Mouse (Mus musculus) heart, embryonic 14.5 days (tissue): ENCODE measurements at regions not wholly inside any gene's neighbourhood (a gene's known extent, or its start where the extent isn't known, plus 50 kb on each side); places are given as distances from the start of the nearest gene placed in this dataset.

ENCODE experiments used
- ATAC-seq: fragments of 200-750 bp; cut with Nextera tagmentation; 2 replicates; pipeline ENCODE4 v1.8.0; 2017; ENCODE audit warnings: low read depth, moderate TSS enrichment; ENCODE audit not compliant: insufficient number of reproducible peaks, insufficient read depth, low FRiP score
- H3K27ac ChIP-seq, 2 experiments: fragments of 200-500 bp in 1 of 2; fragments of 300-500 bp in 1 of 2; sonication (generic) in 1 of 2; replicated peaks in 1 of 2; 2 replicates each; pipeline ENCODE4 v1.5.1; 2012 to 2014; ENCODE audit warnings: low read depth in 2 of 2, low read length in 2 of 2, control low read depth in 1 of 2, mild to moderate bottlenecking in 1 of 2, mixed read lengths in 1 of 2; ENCODE audit not compliant: control insufficient read depth in 1 of 2, insufficient read depth in 1 of 2
- H3K27me3 ChIP-seq: fragments of 300-500 bp; sonication (generic); 2 replicates; pipeline ENCODE4 v1.6.1; 2014; ENCODE audit warnings: mild to moderate bottlenecking, low read length, control low read depth; ENCODE audit not compliant: control insufficient read depth, insufficient read depth
- H3K36me3 ChIP-seq: fragments of 300-500 bp; sonication (generic); 2 replicates; pipeline ENCODE4 v1.6.1; 2014; ENCODE audit warnings: mild to moderate bottlenecking, control low read depth, low read length, mixed read lengths; ENCODE audit not compliant: control insufficient read depth, insufficient read depth
- H3K4me1 ChIP-seq, 2 experiments: fragments of 200-500 bp in 1 of 2; fragments of 300-500 bp in 1 of 2; sonication (generic) in 1 of 2; 2 replicates each; pipeline ENCODE4 v1.6.1; 2012 to 2014; ENCODE audit warnings: low read length in 2 of 2, control low read depth in 1 of 2, mixed read lengths in 1 of 2; ENCODE audit not compliant: control insufficient read depth in 2 of 2, insufficient read depth in 2 of 2
- H3K4me2 ChIP-seq: fragments of 300-500 bp; sonication (generic); 2 replicates; pipeline ENCODE4 v1.6.1; 2014; ENCODE audit warnings: mild to moderate bottlenecking, low read length
- H3K4me3 ChIP-seq, 2 experiments: fragments of 200-500 bp in 1 of 2; fragments of 300-500 bp in 1 of 2; sonication (generic) in 1 of 2; 2 replicates each; pipeline ENCODE4 v1.5.1; 2012 to 2014; ENCODE audit warnings: low read length in 2 of 2, mild to moderate bottlenecking in 2 of 2, control low read depth in 1 of 2, low read depth in 1 of 2, moderate library complexity in 1 of 2; ENCODE audit not compliant: control insufficient read depth in 1 of 2, insufficient read depth in 1 of 2
- H3K9ac ChIP-seq: fragments of 300-500 bp; sonication (generic); 2 replicates; pipeline ENCODE4 v1.6.1; 2014; ENCODE audit warnings: mild to moderate bottlenecking, low read length
- H3K9me3 ChIP-seq: fragments of 300-500 bp; sonication (generic); 2 replicates; pipeline ENCODE4 v1.6.1; 2016; ENCODE audit warnings: low read length, control low read depth; ENCODE audit not compliant: control insufficient read depth
- WGBS: fragments of 180-500 bp; shearing (Covaris S2); extraction: QIAGEN DNeasy Blood & Tissue Kit; methylation state at CpG from one replicate; pipeline ENCODE4 v1.1.7; 2014; 5-methylcytosine and 5-hydroxymethylcytosine counted together

DNA sequence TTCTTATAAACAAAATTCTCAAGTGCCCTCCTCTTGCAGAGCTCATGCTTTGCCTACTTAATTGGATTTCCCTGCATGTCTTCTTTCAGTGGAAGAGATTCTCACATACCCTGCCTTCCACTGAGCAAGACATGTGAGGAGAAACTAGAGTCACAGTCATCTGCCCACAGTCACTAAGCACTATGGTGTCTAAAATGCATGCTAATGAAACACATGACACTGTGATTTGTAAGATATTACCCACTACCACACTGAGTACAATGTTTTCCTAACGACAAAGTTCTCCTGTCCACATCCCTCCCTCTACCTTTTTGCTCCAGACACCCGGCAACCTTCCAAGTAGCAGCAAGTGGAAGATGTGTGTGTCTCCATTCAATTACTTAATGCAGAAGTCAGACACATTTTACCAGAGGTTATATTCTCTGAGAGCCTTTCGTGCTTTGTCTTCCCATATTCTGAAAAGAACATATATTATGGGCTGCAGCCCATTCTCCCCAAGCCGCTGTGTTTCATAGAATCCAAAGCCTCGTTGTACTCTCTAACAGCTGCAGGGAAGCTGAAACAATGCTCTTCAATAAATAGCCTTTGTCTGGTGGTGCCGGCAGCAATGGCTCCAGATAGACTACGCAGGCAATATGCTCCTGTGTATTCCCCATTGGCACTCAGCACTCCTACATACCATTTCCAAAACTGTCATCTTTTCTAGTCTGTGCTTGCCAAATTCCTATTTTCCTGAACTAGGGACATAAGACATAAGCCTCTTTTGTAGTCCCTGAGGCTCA lies 670.7 kb downstream of the Poteg start:
- 72% methylated on average over 7 of the region's 7 CpGs for WGBS
- Histone ChIP-seq H3K27ac (no peak overlapping the region), H3K4me1 (no peaks in the 10 kb centered on the region), H3K9ac (no peak overlapping the region), H3K27me3 (no peaks in the 10 kb centered on the region), H3K36me3 (no peaks in the 10 kb centered on the region), H3K4me2 (no peak overlapping the region), H3K4me3 (no peak overlapping the region), H3K9me3 (no peaks in the 10 kb centered on the region)
- ATAC-seq: no peak

DNA sequence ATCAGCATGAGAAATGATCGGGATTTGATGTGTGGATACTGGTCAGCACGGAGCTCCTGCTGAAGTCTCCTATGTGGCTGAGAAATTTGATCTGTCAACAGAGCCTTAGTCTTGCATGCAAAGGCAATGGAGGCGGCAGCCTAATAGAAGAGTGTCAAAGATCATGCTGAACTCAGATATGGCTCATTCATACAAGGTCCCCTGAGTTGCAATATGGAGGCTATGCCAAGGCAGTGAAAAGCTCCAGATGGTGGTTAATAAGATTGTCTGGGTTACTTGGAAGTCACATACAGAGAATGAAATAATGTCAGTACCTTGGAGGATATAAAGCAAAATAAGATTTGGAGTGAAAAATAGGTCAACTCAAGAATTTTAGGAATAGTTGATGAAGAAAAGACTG lies 677.6 kb downstream of the Poteg start:
- Histone ChIP-seq H3K4me2 (no peak overlapping the region), H3K36me3 (no peaks in the 10 kb centered on the region), H3K27me3 (no peaks in the 10 kb centered on the region), H3K9ac (no peak overlapping the region), H3K4me3 (no peak overlapping the region), H3K4me1 (no peaks in the 10 kb centered on the region), H3K9me3 (no peaks in the 10 kb centered on the region), H3K27ac (no peak overlapping the region)
- no peak for ATAC-seq
- WGBS: 62% methylated on average over 3 of the region's 3 CpGs

DNA sequence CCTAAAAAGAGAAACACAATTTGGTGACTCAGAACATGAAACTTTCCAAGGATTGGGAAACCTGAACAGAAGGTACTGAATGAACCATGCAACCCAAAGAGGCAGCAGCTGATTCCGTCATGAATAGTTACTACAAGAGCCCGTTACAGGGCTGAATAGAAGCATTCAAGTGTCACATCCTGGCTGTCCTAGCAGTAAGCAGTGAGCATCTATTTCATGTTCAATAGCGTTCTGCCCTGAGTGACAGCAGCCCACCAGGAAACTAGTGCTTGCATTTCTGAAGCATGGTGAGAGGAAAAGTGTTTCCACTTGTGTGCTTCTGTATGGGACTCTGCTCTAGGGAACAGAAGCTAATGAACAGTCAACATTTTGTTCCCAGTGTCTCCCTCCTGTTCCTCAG lies 694.4 kb downstream of the Poteg start:
- H3K4me2 ChIP-seq: no peak overlapping the region
- H3K27ac ChIP-seq: no peak overlapping the region
- H3K4me1 ChIP-seq: no peaks in the 10 kb centered on the region
- H3K27me3 ChIP-seq: no peaks in the 10 kb centered on the region
- H3K4me3 ChIP-seq: no peak overlapping the region
- no peak overlapping the region for H3K9ac ChIP-seq
- no peak for ATAC-seq
- H3K36me3 ChIP-seq: no peaks in the 10 kb centered on the region
- H3K9me3 ChIP-seq: no peaks in the 10 kb centered on the region
- whole genome bisulfite sequencing: 66% methylated on average over 3 of the region's 3 CpGs

DNA sequence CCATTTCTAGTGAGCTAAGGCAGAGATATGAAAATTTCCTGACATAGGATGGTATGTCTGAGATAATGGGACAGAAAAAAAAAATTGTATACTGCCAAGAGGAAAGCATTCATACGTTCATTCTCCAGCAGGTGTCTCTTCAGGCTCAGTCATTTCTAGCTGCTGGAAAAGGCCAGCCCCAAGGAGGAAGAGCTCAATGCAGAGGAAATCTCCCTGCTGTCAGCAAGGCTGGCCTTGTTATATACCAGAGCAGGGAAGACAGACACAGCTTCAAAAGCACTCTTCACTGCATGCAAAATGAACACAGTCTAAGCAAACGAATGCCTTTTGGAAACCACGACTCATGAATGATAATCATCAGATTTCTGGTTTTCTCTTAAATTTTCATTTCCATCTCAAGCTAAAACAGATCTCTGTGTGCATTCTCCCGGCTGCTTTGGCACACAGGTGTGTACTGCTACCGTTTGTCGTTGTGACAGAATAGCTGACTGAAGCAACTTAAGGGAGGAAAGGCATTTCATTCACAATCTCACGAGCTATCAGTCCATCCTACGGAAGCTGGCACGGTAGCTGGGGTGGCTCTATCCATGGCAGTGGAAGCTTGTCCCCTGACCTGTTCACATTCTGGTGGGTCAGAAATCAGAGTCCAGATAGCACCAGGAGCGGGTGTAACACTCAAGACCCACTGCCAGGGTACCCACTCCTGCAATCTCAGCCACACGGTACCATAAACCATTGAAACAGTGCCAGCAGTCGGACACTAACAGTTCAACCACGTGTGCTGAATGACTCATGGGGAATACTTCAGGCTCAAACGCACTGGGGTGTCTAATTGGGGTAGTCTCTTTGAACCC lies 701.4 kb downstream of the Poteg start:
- H3K4me3 ChIP-seq: no peak overlapping the region
- ATAC-seq: peak; percentile 77; the same call in 1 of the 2 replicates
- peaks cover 0 to 4% of the 10 kb centered on the region in 2 experiments; a peak in 1 of 4 replicates for H3K4me1 ChIP-seq
- no peaks in the 10 kb centered on the region for H3K36me3 ChIP-seq
- H3K27ac ChIP-seq: no peak overlapping the region
- 40% methylated on average over 14 of the region's 14 CpGs for WGBS
- no peaks in the 10 kb centered on the region for H3K9me3 ChIP-seq
- no peak overlapping the region for H3K4me2 ChIP-seq
- H3K9ac ChIP-seq: no peak overlapping the region
- H3K27me3 ChIP-seq: no peaks in the 10 kb centered on the region

DNA sequence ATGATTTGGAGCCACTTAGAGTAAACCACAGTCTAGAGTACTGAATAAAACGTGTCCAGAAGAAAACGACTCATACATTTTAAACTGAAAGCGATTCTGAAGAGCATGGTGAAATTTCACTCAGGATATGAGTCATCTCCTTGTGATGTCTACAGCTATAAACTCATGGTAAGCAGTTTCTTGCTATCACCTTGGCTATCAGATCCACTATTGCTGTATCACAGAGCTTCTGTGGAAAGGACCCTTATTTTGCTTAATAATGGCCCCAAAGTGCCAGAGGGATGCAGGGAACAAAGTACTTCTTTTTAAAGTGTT lies 701.9 kb downstream of the Poteg start:
- H3K27ac ChIP-seq: no peak overlapping the region
- H3K27me3 ChIP-seq: no peaks in the 10 kb centered on the region
- H3K9ac ChIP-seq: no peak overlapping the region
- H3K4me1 ChIP-seq: peaks cover 0 to 4% of the 10 kb centered on the region in 2 experiments; a peak in 1 of 4 replicates
- 65% methylated on average over 3 of the region's 3 CpGs for WGBS
- H3K36me3 ChIP-seq: no peaks in the 10 kb centered on the region
- H3K9me3 ChIP-seq: no peaks in the 10 kb centered on the region
- no peak for ATAC-seq
- H3K4me2 ChIP-seq: no peak overlapping the region
- H3K4me3 ChIP-seq: no peak overlapping the region

DNA sequence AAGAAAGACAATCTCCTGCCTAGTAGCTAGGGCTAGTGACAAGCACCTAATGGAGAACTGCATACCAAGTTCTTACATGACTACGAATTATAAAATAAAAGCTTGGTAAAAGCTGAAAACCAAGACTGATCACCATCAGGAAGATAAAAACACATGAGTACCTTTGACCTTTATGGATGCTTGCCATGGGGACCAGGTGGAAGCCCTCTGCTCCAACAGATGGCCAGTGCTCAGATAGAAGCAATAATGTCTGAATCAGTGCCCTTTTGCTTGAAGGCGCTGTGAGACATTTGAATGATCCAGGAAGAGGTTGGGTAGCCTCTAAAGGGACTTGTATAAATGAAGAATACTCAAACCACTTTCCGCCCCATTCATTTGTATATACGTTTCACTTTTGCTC lies 713.2 kb downstream of the Poteg start:
- Histone ChIP-seq H3K9me3 (no peaks in the 10 kb centered on the region), H3K4me1 (no peaks in the 10 kb centered on the region), H3K4me3 (no peak overlapping the region), H3K36me3 (no peaks in the 10 kb centered on the region), H3K4me2 (no peak overlapping the region), H3K27ac (no peak overlapping the region), H3K9ac (no peak overlapping the region), H3K27me3 (no peaks in the 10 kb centered on the region)
- 83% methylated on average over 4 of the region's 4 CpGs for WGBS
- ATAC-seq: no peak

DNA sequence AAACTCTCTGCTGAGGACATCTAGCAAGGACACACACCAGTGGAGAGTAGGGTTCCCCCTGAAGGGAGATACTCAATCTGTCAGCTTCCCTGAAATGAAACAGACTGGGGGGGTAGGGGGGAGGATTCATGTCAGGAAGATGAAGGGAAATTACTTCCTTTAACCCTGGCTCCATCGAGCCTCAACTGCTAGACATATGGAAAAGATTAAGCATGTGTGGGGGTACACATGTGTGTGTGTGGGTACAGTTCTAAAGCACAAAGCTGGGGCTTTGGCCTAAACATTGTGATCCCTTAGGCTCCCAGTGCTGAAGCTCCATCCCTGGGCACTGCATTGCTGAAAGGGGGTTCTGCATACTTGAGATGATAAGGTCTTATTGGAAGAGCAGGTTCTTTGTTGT lies 720.6 kb downstream of the Poteg start:
- Histone ChIP-seq H3K4me1 (no peaks in the 10 kb centered on the region), H3K27ac (no peak overlapping the region), H3K27me3 (no peaks in the 10 kb centered on the region), H3K9ac (no peak overlapping the region), H3K4me3 (no peak overlapping the region), H3K36me3 (no peaks in the 10 kb centered on the region), H3K9me3 (no peaks in the 10 kb centered on the region), H3K4me2 (no peak overlapping the region)
- WGBS: 48% methylated on average over 1 of the region's 1 CpGs
- no peak for ATAC-seq
